Comparison of ENCODE assay signal across 13 mouse cellular contexts in the genomic region with DNA sequence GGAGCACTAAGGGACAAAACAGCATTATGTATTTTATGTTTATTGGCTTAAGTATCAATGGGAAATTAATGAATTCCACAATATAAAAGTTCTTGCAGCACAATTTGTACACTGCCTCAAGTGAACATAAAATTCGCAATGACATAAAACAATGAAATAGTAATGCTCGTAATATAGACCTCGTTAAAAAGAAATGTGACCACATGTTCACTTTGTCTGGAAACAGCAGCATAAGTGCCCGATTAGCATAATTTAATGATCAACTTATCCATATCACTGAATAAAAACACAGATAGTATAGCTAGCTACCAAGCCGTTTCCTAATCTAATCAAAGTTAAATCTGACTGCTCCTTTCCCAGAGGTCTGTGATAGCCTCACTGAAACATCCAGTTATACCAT. TPM values are rescaled to one million over a fixed set of nuclear protein-coding genes. Genes with fewer than 3 reads are reported as not detected.
"Had no signal": no experiment of that assay in that cellular context is flagged by ENCODE, and none has a peak within 500 bp of the region (broad histone marks: within the 10 kb centered on the region; RNA-seq: fewer than 3 reads in every experiment).

No protein-coding gene starts in this region.

- H3K27ac ChIP-seq: liver, embryonic 13.5 days; stomach, postnatal 0 days had no signal

- H3K4me1 ChIP-seq: liver, embryonic 13.5 days had no signal

- H3K9me3 ChIP-seq: liver, embryonic 13.5 days had no signal

- H3K4me2 ChIP-seq: liver, embryonic 13.5 days had no signal

- H3K36me3 ChIP-seq: liver, embryonic 13.5 days had no signal

- H3K9ac ChIP-seq: liver, embryonic 13.5 days had no signal

- ATAC-seq: intestine, embryonic 16.5 days had no signal

- H3K4me3 ChIP-seq: liver, embryonic 13.5 days had no signal

- H3K27me3 ChIP-seq: liver, embryonic 13.5 days had no signal

- DNase-seq: kidney, adult 8-10 months; kidney, postnatal 36 days; layer of hippocampus, adult 9-11 months; layer of hippocampus, postnatal 36 days; liver; liver, embryonic 13.5 days; lung, adult 18-20 months; midbrain, embryonic 14.5 days; right cerebral cortex, adult 18-20 months; right cerebral cortex, postnatal 25 days had no signal

RNA-seq across cellular contexts. Expression of a gene that starts 39.4 kb away (rescaled TPM):
- total RNA-seq: megakaryocyte-erythroid progenitor cell, adult 5-6 weeks had no signal
